Mouse (Mus musculus): ENCODE results near the gene Hdhd3. TPM values are rescaled to one million over a fixed set of nuclear protein-coding genes. Genes with fewer than 3 reads are reported as not detected.

The Hdhd3 gene
- total RNA-seq, 1 experiment, result 0.62 TPM

DNA sequence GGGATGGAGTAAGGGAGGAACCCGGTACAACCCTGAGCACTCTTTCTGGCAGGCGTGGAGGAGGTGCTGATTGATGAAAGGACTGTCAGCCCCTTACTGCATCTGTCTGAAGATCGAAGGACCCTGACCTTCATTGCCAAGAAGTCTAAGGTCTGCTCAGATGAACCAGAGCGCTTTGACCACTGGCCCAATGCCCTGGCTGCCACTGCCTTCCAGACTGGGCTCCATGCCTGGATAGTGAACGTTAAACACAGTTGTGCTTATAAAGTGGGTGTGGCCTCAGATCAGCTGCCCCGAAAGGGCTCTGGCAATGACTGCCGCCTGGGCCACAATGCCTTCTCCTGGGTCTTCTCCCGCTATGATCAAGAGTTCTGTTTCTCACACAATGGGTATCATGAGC lies 7.3 kb downstream of the Hdhd3 start:
- Histone ChIP-seq H3K36me3 (ENCODE audit: control insufficient read depth, insufficient read depth, low read length, poor library complexity, severe bottlenecking) (peaks cover 6% of the 10 kb centered on the region; the same call in 1 of the 2 replicates), H3K9me3 (ENCODE audit: control insufficient read depth, insufficient read depth, low read depth, low read length) (no peaks in the 10 kb centered on the region), H3K9ac (ENCODE audit: insufficient read depth, low read depth, low read length, poor library complexity, severe bottlenecking) (no peak overlapping the region), H3K4me1 (ENCODE audit: control insufficient read depth in 2 of 2, insufficient read depth in 2 of 2, low read length in 2 of 2, poor library complexity in 1 of 2) (no peaks in the 10 kb centered on the region), H3K27ac (ENCODE audit: insufficient read depth, low read depth, low read length, poor library complexity, severe bottlenecking) (no peak overlapping the region), H3K4me3 (ENCODE audit: insufficient read depth in 1 of 2, low read depth in 1 of 2, low read length in 2 of 2, poor library complexity in 1 of 2, severe bottlenecking in 1 of 2) (no peak overlapping the region)
- in situ Hi-C loops (cut with MboI; ENCODE audit: low sequenced_read_pairs in 2 of 2, unreplicated experiment in 2 of 2), result no loop called here
- TF ChIP-seq HCFC1 (IDR thresholded peaks at IDR 0.05; ENCODE audit: borderline replicate concordance, insufficient read depth, low read length), result no peak
- DNase-seq (ENCODE audit: low read depth, low spot score), result no peak

- DNase-seq (ENCODE audit: low read depth, low spot score), result no peak
- Histone ChIP-seq H3K27ac (ENCODE audit: insufficient read depth, low read depth, low read length, poor library complexity, severe bottlenecking) (no peak overlapping the region), H3K9ac (ENCODE audit: insufficient read depth, low read depth, low read length, poor library complexity, severe bottlenecking) (no peak overlapping the region), H3K9me3 (ENCODE audit: control insufficient read depth, insufficient read depth, low read depth, low read length) (no peaks in the 10 kb centered on the region), H3K4me3 (ENCODE audit: insufficient read depth in 1 of 2, low read depth in 1 of 2, low read length in 2 of 2, poor library complexity in 1 of 2, severe bottlenecking in 1 of 2) (no peak overlapping the region), H3K36me3 (ENCODE audit: control insufficient read depth, insufficient read depth, low read length, poor library complexity, severe bottlenecking) (peaks cover 6% of the 10 kb centered on the region; the same call in 1 of the 2 replicates), H3K4me1 (ENCODE audit: control insufficient read depth in 2 of 2, insufficient read depth in 2 of 2, low read length in 2 of 2, poor library complexity in 1 of 2) (no peaks in the 10 kb centered on the region)
- in situ Hi-C loops (cut with MboI; ENCODE audit: low sequenced_read_pairs in 2 of 2, unreplicated experiment in 2 of 2), result no loop called here
- TF ChIP-seq HCFC1 (IDR thresholded peaks at IDR 0.05; ENCODE audit: borderline replicate concordance, insufficient read depth, low read length), result no peak
- TF ChIP-seq ZC3H11A (IDR thresholded peaks at IDR 0.05; ENCODE audit: borderline replicate concordance, low read depth, low read length), result no peak
- TF ChIP-seq CHD2 (IDR thresholded peaks at IDR 0.05; ENCODE audit: low read depth, low read length), result no peak
- TF ChIP-seq MAFK (IDR thresholded peaks at IDR 0.05; ENCODE audit: insufficient read depth, low read depth, low read length), result no peak
- TF ChIP-seq ZNF384 (IDR thresholded peaks at IDR 0.05; ENCODE audit: low read depth, low read length), result no peak
These were observed 9.0 kb downstream of the Hdhd3 start for GRCm38 (mm10) chr4:62494230-62494629.

GRCm38 (mm10) chr4:62492682-62493081 lies 10.6 kb downstream of the Hdhd3 start:
- no peak for DNase-seq (ENCODE audit: low read depth, low spot score)
- TF ChIP-seq CHD2 (IDR thresholded peaks at IDR 0.05; ENCODE audit: low read depth, low read length) (no peak), ZC3H11A (IDR thresholded peaks at IDR 0.05; ENCODE audit: borderline replicate concordance, low read depth, low read length) (no peak), HCFC1 (IDR thresholded peaks at IDR 0.05; ENCODE audit: borderline replicate concordance, insufficient read depth, low read length) (no peak), MAFK (IDR thresholded peaks at IDR 0.05; ENCODE audit: insufficient read depth, low read depth, low read length) (no peak), ZNF384 (IDR thresholded peaks at IDR 0.05; ENCODE audit: low read depth, low read length) (no peak)
- no peaks in the 10 kb centered on the region for H3K4me1 ChIP-seq (ENCODE audit: control insufficient read depth in 2 of 2, insufficient read depth in 2 of 2, low read length in 2 of 2, poor library complexity in 1 of 2)
- no peak overlapping the region for H3K4me3 ChIP-seq (ENCODE audit: insufficient read depth in 1 of 2, low read depth in 1 of 2, low read length in 2 of 2, poor library complexity in 1 of 2, severe bottlenecking in 1 of 2)
- H3K9ac ChIP-seq (ENCODE audit: insufficient read depth, low read depth, low read length, poor library complexity, severe bottlenecking), result no peak overlapping the region
- in situ Hi-C loops (cut with MboI; ENCODE audit: low sequenced_read_pairs in 2 of 2, unreplicated experiment in 2 of 2), result no loop called here
- peaks cover 9% of the 10 kb centered on the region; the same call in 1 of the 2 replicates for H3K36me3 ChIP-seq (ENCODE audit: control insufficient read depth, insufficient read depth, low read length, poor library complexity, severe bottlenecking)
- no peaks in the 10 kb centered on the region for H3K9me3 ChIP-seq (ENCODE audit: control insufficient read depth, insufficient read depth, low read depth, low read length)
- no peak overlapping the region for H3K27ac ChIP-seq (ENCODE audit: insufficient read depth, low read depth, low read length, poor library complexity, severe bottlenecking)

GRCm38 (mm10) chr4:62487914-62488313 lies 15.4 kb downstream of the Hdhd3 start:
- Histone ChIP-seq H3K9ac (ENCODE audit: insufficient read depth, low read depth, low read length, poor library complexity, severe bottlenecking) (no peak overlapping the region), H3K36me3 (ENCODE audit: control insufficient read depth, insufficient read depth, low read length, poor library complexity, severe bottlenecking) (peaks cover 7% of the 10 kb centered on the region; the same call in 1 of the 2 replicates), H3K9me3 (ENCODE audit: control insufficient read depth, insufficient read depth, low read depth, low read length) (no peaks in the 10 kb centered on the region), H3K4me1 (ENCODE audit: control insufficient read depth in 2 of 2, insufficient read depth in 2 of 2, low read length in 2 of 2, poor library complexity in 1 of 2) (peaks cover 0 to 4% of the 10 kb centered on the region in 2 experiments; a peak in 2 of 4 replicates), H3K4me3 (ENCODE audit: insufficient read depth in 1 of 2, low read depth in 1 of 2, low read length in 2 of 2, poor library complexity in 1 of 2, severe bottlenecking in 1 of 2) (no peak overlapping the region), H3K27ac (ENCODE audit: insufficient read depth, low read depth, low read length, poor library complexity, severe bottlenecking) (no peak overlapping the region)
- DNase-seq (ENCODE audit: low read depth, low spot score), result no peak
- TF ChIP-seq ZC3H11A (IDR thresholded peaks at IDR 0.05; ENCODE audit: borderline replicate concordance, low read depth, low read length) (no peak), CHD2 (IDR thresholded peaks at IDR 0.05; ENCODE audit: low read depth, low read length) (no peak), MAFK (IDR thresholded peaks at IDR 0.05; ENCODE audit: insufficient read depth, low read depth, low read length) (no peak), HCFC1 (IDR thresholded peaks at IDR 0.05; ENCODE audit: borderline replicate concordance, insufficient read depth, low read length) (no peak), ZNF384 (IDR thresholded peaks at IDR 0.05; ENCODE audit: low read depth, low read length) (no peak)
- in situ Hi-C loops (cut with MboI; ENCODE audit: low sequenced_read_pairs in 2 of 2, unreplicated experiment in 2 of 2), result no loop called here

DNA sequence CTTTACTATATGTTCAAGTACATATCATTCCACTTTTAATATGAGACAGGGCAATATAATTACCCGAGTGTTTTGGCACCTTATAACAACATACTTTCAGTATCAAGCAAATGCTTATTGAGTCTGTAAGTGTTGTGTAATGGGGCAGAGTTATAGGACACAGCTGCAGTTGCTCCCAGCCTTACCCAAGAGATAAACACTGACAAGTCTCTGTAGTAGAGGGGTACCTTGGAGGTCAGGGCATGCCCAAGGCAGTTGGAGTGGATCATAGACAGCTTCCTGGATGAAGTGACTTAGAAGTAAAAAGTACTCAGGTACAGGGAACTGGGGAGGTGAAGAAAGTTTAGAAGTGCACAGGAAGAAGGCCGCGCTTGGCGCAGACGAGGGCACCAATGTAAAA lies 16.1 kb downstream of the Hdhd3 start:
- in situ Hi-C loops (cut with MboI; ENCODE audit: low sequenced_read_pairs in 2 of 2, unreplicated experiment in 2 of 2), result no loop called here
- Histone ChIP-seq H3K27ac (ENCODE audit: insufficient read depth, low read depth, low read length, poor library complexity, severe bottlenecking) (no peak overlapping the region), H3K4me3 (ENCODE audit: insufficient read depth in 1 of 2, low read depth in 1 of 2, low read length in 2 of 2, poor library complexity in 1 of 2, severe bottlenecking in 1 of 2) (no peak overlapping the region), H3K36me3 (ENCODE audit: control insufficient read depth, insufficient read depth, low read length, poor library complexity, severe bottlenecking) (peaks cover 7% of the 10 kb centered on the region; the same call in 1 of the 2 replicates), H3K9ac (ENCODE audit: insufficient read depth, low read depth, low read length, poor library complexity, severe bottlenecking) (no peak overlapping the region), H3K4me1 (ENCODE audit: control insufficient read depth in 2 of 2, insufficient read depth in 2 of 2, low read length in 2 of 2, poor library complexity in 1 of 2) (peaks cover 0 to 4% of the 10 kb centered on the region in 2 experiments; a peak in 2 of 4 replicates), H3K9me3 (ENCODE audit: control insufficient read depth, insufficient read depth, low read depth, low read length) (no peaks in the 10 kb centered on the region)
- DNase-seq (ENCODE audit: low read depth, low spot score), result no peak
- TF ChIP-seq CHD2 (IDR thresholded peaks at IDR 0.05; ENCODE audit: low read depth, low read length), result no peak
- no peak for TF ChIP-seq HCFC1 (IDR thresholded peaks at IDR 0.05; ENCODE audit: borderline replicate concordance, insufficient read depth, low read length)
- TF ChIP-seq ZNF384 (IDR thresholded peaks at IDR 0.05; ENCODE audit: low read depth, low read length), result no peak
- no peak for TF ChIP-seq MAFK (IDR thresholded peaks at IDR 0.05; ENCODE audit: insufficient read depth, low read depth, low read length)
- no peak for TF ChIP-seq ZC3H11A (IDR thresholded peaks at IDR 0.05; ENCODE audit: borderline replicate concordance, low read depth, low read length)
